Mouse (Mus musculus) limb, embryonic 12.5 days (tissue): ENCODE results near the gene Mrgprb5. TPM values are rescaled to one million over a fixed set of nuclear protein-coding genes. Genes with fewer than 3 reads are reported as not detected.

Experiments used
- polyA plus RNA-seq: library from polyadenylated mRNA; unstranded; fragments of >200 nt; fragmentation: Nextera tagmentation; extraction: Ambion mirVana; gene quantifications from 2 replicates; pipeline ENCODE4 v1.2.1, GENCODE M21; 2016

Gene Mrgprb5
- polyA plus RNA-seq, 1 experiment from 2014 or later: not detected

Other genes starting within 250 kb of the Mrgprb5 start
- not detected in 2 replicates for gene Mrgpra4, start 186.9 kb downstream of the Mrgprb5 start, polyA plus RNA-seq
- not detected in 2 replicates for gene Mrgprx1, start 141.4 kb downstream of the Mrgprb5 start, polyA plus RNA-seq
- gene Mrgprb4, start 30.3 kb upstream of the Mrgprb5 start, polyA plus RNA-seq: not detected in 2 replicates
- gene Mrgprb8, start 219.5 kb upstream of the Mrgprb5 start, polyA plus RNA-seq: not detected in 2 replicates